Mouse (Mus musculus): Measurements from ENCODE around the gene Vmn2r17.

Gene Vmn2r17

DNA sequence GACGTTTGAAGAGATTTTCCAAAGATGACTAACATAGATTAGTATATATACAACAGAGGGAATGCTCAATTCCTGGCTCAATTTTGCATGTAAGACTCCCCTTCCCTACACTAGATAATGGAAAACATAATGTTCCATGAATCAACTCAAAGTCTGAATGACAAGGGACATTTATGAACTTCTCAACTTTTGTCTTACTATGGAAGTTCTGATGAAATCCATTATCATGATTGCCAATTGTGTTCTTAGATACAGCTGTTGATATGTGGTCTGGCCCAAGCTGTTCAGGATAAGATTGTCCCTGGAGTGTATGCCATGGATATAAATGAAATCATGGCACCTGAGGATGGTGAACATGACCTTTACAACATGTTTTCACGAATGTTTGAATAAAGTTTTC, at the start of gene Vmn2r17:
Gene Vmn2r17 (plus strand): TSS at position 301 of the 400 bp plus-strand sequence.
- in situ Hi-C loops (cut with MboI, MseI) = no loop called here

DNA sequence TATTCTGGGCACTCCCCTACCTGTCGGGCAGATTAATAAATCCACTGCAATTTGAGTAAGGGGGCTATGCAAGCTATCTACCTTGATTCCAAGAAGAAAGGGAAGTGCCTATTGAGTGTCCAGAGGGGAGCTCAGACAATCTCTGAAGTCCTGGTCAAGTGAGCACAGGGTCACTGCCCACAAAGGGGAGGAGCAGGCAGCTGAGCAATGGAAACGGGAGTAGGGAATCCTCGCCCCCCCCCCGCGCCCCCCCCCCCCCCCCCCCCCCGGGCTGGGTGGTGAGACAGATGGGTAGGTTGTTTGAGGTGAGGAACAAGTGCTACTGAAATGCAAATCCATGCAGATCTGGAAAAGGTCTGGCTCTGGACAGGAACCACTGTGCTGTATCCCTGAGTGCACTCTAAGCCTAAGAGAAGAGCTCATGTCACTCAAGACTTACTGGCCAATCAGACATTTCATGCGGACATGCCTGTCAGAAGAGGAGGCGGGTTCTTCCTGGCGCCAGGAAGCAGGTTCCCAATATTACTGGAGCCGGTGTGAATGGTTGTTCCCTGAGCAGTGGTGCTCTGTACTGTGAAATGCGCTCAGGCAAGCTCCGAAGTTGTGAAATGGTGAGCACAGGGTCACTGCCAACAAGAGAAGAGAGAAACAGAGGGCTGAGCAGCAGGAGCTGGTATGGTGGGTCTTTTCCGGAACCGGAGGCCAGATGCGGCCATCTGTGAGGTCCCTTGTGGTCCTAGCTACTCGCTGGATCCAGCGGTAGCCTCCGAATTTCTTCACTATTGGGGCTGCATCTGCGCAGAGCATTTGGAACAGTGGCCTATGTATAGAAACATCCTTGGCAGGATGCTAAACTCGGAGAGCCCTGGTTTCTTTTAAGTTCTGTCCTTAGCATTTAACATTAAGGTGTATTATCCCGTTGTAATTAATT, 47.4 kb downstream of the Vmn2r17 start:
- in situ Hi-C loops (cut with MboI, MseI) = no loop called here

DNA sequence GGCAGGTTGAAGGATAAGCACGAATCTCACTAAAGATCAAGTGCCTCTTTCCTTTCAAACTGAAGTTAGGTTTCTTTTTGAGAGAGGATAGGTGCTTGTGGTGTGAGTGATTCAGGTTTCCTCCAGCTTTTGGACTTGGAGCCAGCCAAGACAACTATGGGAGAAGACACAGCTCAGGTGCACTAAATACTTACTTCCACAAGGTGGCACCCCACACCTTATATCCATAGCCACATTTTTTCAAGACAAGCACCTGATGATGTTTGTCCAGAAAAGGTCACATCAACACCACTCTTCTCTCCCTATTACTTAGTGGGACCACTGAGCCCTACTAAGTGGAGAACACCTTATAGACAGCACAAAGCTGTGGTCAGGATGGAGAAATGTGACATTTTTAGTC, 87.2 kb downstream of the Vmn2r17 start:
- in situ Hi-C loops (cut with MboI, MseI) = loop anchor here in 1 of 2 experiments (5.0 kb wide), 1 partner anchor 91 kb away; no protein-coding TSS in a partner anchor

Data from T-helper 17 cell (primary cell).